Mouse (Mus musculus): Measurements from ENCODE around the gene Esam.

DNA sequence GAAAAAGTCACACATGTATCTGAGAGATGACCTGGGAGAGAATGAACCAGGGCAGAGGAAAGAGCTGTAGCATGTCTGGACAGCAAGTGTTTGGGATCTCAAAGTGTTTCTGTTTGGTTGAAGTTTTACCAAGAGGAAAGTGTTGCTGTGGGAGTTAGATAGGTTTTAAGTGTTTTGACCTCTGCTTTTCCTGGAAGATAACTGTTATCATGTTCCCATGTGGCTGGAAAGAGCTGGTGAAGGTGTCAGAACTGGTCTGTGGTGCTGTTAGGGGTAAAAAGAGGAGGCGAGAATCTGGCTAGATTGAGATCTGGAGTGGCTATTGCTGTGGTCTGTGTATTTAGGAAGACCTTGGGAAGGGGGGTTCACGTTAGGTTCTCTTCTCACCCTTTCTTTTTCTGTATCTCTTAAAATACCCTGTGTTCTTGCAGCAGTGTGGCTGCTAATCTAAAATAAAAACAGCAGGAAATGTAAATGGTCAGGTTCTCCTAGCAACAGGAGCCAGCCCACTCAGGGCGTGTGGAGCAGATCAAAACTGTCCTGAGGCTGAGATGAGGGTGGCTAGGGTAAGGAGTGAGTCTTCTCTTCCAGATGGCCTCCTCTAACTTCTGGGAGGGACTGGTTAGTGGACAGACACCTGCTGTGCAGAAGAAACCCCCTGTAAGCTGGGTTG, 44.5 kb downstream of the Esam start:
- TF ChIP-seq FLI1 (IDR thresholded peaks at IDR 0.05; ENCODE audit: low read length) = no peak
- TF ChIP-seq GATA1 (IDR thresholded peaks at IDR 0.05; ENCODE audit: borderline replicate concordance, low read length) = no peak; the same call in 2 of the 3 replicates

Measured in megakaryocyte, embryonic 14.5 days (primary cell).